Mouse (Mus musculus): ENCODE data around the gene Smad6. TPM values are rescaled to one million over a fixed set of nuclear protein-coding genes. Genes with fewer than 3 reads are reported as not detected.
A peak's percentile ranks its signal among the peaks of the same experiment; 100 is the strongest.

The Smad6 gene
- polyA plus RNA-seq, 1 experiment, result 2.0 TPM

DNA sequence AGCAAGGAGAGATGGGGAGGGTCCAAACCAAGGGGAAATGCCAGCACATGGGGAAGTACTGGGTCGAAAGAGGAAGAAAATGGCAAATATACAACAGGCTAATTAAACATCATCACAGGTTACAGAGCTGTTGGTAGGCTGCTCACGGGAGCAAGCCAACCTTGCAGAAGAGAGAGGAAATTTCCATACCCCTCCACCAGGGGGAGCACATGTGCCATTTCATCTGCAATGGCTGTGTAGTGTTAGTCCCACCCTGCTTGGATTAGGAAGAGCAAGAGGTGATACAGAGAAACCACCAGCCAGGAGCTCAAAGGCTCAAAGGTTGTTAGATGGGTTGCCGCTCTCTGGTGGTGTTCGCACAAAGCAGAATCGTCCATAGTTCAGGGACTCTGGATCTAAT lies 105.9 kb downstream of the Smad6 start:
- Histone ChIP-seq H3K4me1 (ENCODE audit: control insufficient read depth, insufficient read depth, low read length) (no peaks in the 10 kb centered on the region), H3K27ac (ENCODE audit: insufficient read depth, low read length) (no peak overlapping the region), H3K27me3 (ENCODE audit: control insufficient read depth, insufficient read depth, low read length) (no peaks in the 10 kb centered on the region), H3K4me3 (replicated peaks; ENCODE audit: insufficient read depth, low read depth, low read length) (no peak overlapping the region)
- DNase-seq, result no peak
- whole genome bisulfite sequencing, result 69% methylated on average over 5 of the region's 5 CpGs
- TF ChIP-seq POLR2A (IDR thresholded peaks at IDR 0.05; ENCODE audit: borderline replicate concordance, insufficient read depth, low read length) (no peak), CTCF (IDR thresholded peaks at IDR 0.05; ENCODE audit: borderline replicate concordance, insufficient read depth, low read depth, low read length) (peak; percentile 46; the same call in 1 of the 2 replicates)

DNA sequence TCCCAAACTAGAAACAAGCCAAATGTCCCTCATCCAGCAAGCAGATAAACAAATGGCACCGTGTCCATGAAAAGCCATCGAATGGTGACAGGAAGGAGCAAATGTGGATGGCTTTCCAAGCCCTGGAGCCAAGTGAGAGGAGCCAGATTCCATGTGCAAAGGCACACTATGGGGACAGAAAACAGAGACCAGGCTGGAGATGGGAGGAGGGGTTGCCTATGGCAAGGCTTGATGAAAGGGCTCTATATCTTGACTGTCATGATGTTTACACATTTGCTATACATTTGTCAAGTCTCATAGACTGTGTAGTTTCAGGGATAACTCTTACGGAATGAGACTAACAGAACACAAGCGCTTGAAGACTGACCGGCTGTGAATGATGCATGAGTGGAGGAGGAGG lies 106.9 kb downstream of the Smad6 start:
- Histone ChIP-seq H3K4me1 (ENCODE audit: control insufficient read depth, insufficient read depth, low read length) (no peaks in the 10 kb centered on the region), H3K4me3 (replicated peaks; ENCODE audit: insufficient read depth, low read depth, low read length) (no peak overlapping the region), H3K27me3 (ENCODE audit: control insufficient read depth, insufficient read depth, low read length) (no peaks in the 10 kb centered on the region), H3K27ac (ENCODE audit: insufficient read depth, low read length) (no peak overlapping the region)
- no peak for DNase-seq
- TF ChIP-seq POLR2A (IDR thresholded peaks at IDR 0.05; ENCODE audit: borderline replicate concordance, insufficient read depth, low read length) (no peak), CTCF (IDR thresholded peaks at IDR 0.05; ENCODE audit: borderline replicate concordance, insufficient read depth, low read depth, low read length) (no peak)
- 79% methylated on average over 5 of the region's 5 CpGs for WGBS

GRCm38 (mm10) chr9:63912051-63912450 lies 109.8 kb downstream of the Smad6 start:
- TF ChIP-seq POLR2A (IDR thresholded peaks at IDR 0.05; ENCODE audit: borderline replicate concordance, insufficient read depth, low read length), result no peak
- no peak for TF ChIP-seq CTCF (IDR thresholded peaks at IDR 0.05; ENCODE audit: borderline replicate concordance, insufficient read depth, low read depth, low read length)
- no peak for DNase-seq
- Histone ChIP-seq H3K27me3 (ENCODE audit: control insufficient read depth, insufficient read depth, low read length) (no peaks in the 10 kb centered on the region), H3K4me3 (replicated peaks; ENCODE audit: insufficient read depth, low read depth, low read length) (no peak overlapping the region), H3K4me1 (ENCODE audit: control insufficient read depth, insufficient read depth, low read length) (no peaks in the 10 kb centered on the region), H3K27ac (ENCODE audit: insufficient read depth, low read length) (no peak overlapping the region)
- 23% methylated on average over 9 of the region's 9 CpGs for WGBS

DNA sequence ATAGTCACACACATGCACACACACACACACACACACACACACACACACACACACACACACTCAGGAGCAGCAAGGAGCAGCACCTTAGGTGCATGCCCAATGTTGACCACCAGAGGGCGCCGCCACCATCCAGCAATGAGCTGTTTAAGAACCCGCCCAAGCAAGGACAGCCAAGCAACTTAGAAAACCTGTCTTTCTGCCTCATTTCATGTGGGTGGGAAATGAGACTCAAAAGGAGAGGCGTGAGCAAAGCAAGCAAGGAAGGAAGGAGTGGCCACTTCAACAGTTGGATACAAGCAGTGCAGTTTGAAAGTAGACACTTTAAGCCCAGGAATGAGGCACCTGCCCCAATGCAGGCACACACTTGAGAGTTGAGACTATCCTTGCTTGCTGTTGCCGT lies 112.2 kb downstream of the Smad6 start:
- Histone ChIP-seq H3K4me1 (ENCODE audit: control insufficient read depth, insufficient read depth, low read length) (no peaks in the 10 kb centered on the region), H3K27ac (ENCODE audit: insufficient read depth, low read length) (no peak overlapping the region), H3K4me3 (replicated peaks; ENCODE audit: insufficient read depth, low read depth, low read length) (no peak overlapping the region), H3K27me3 (ENCODE audit: control insufficient read depth, insufficient read depth, low read length) (no peaks in the 10 kb centered on the region)
- TF ChIP-seq CTCF (IDR thresholded peaks at IDR 0.05; ENCODE audit: borderline replicate concordance, insufficient read depth, low read depth, low read length) (peak; percentile 77), POLR2A (IDR thresholded peaks at IDR 0.05; ENCODE audit: borderline replicate concordance, insufficient read depth, low read length) (no peak)
- peak; percentile 45 to 64 for DNase-seq
- WGBS, result 13% methylated on average over 5 of the region's 5 CpGs

- WGBS, result 89% methylated on average over 2 of the region's 2 CpGs
These were observed 117.3 kb downstream of the Smad6 start for GRCm38 (mm10) chr9:63904543-63904942.

More at GRCm38 (mm10) chr9:63904543-63904942, 117.3 kb downstream of the Smad6 start:
- no peaks in the 10 kb centered on the region for H3K27me3 ChIP-seq (ENCODE audit: control insufficient read depth, insufficient read depth, low read length)
- TF ChIP-seq POLR2A (IDR thresholded peaks at IDR 0.05; ENCODE audit: borderline replicate concordance, insufficient read depth, low read length) (no peak), CTCF (IDR thresholded peaks at IDR 0.05; ENCODE audit: borderline replicate concordance, insufficient read depth, low read depth, low read length) (no peak)
- no peak for DNase-seq
- H3K27ac ChIP-seq (ENCODE audit: insufficient read depth, low read length), result no peak overlapping the region
- H3K4me1 ChIP-seq (ENCODE audit: control insufficient read depth, insufficient read depth, low read length), result no peaks in the 10 kb centered on the region
- no peak overlapping the region for H3K4me3 ChIP-seq (replicated peaks; ENCODE audit: insufficient read depth, low read depth, low read length)

Other genes with a start within 250 kb of the Smad6 start
- 0.14 and 0.38 TPM in 2 replicates for gene Lctl, start 95.1 kb upstream of the Smad6 start, polyA plus RNA-seq (2012; rRNA removed)
- gene Zwilch, start 151.0 kb upstream of the Smad6 start, polyA plus RNA-seq (2012; rRNA removed), result 3.1 and 3.7 TPM in 2 replicates
- 448 and 489 TPM in 2 replicates for gene Rpl4, start 151.3 kb upstream of the Smad6 start, polyA plus RNA-seq (2012; rRNA removed)
- 32.3 and 33.6 TPM in 2 replicates for gene Snapc5, start 157.2 kb upstream of the Smad6 start, polyA plus RNA-seq (2012; rRNA removed)
- gene Uchl4, start 213.1 kb upstream of the Smad6 start, polyA plus RNA-seq (2012; rRNA removed), result 0.11 and 0.13 TPM in 2 replicates
- gene Map2k1, start 231.6 kb upstream of the Smad6 start, polyA plus RNA-seq (2012; rRNA removed), result 109 and 119 TPM in 2 replicates